Mouse (Mus musculus) liver, adult 2 months (tissue): ENCODE measurements at regions not wholly inside any gene's neighbourhood (a gene's known extent, or its start where the extent isn't known, plus 50 kb on each side); places are given as distances from the start of the nearest gene placed in this dataset.

Experiments
- CTCF ChIP-seq: fragments of 200-500 bp; IDR thresholded peaks from 2 replicates; pipeline ENCODE4 v1.5.1; 2011; ENCODE audit warnings: low read depth, low read length, control low read depth
- POLR2A ChIP-seq: fragments of 200-500 bp; IDR thresholded peaks from 2 replicates; pipeline ENCODE4 v1.6.1; 2011; ENCODE audit warnings: low read length, control low read depth; ENCODE audit not compliant: insufficient read depth; ENCODE audit errors: extremely low read depth

- TF ChIP-seq POLR2A (no peak), CTCF (no peak)
These were observed 229.9 kb upstream of the Shh start for GRCm38 (mm10) chr5:28696966-28697365.
